Comparison of ENCODE assay signal across 8 mouse cellular contexts in the genomic region with DNA sequence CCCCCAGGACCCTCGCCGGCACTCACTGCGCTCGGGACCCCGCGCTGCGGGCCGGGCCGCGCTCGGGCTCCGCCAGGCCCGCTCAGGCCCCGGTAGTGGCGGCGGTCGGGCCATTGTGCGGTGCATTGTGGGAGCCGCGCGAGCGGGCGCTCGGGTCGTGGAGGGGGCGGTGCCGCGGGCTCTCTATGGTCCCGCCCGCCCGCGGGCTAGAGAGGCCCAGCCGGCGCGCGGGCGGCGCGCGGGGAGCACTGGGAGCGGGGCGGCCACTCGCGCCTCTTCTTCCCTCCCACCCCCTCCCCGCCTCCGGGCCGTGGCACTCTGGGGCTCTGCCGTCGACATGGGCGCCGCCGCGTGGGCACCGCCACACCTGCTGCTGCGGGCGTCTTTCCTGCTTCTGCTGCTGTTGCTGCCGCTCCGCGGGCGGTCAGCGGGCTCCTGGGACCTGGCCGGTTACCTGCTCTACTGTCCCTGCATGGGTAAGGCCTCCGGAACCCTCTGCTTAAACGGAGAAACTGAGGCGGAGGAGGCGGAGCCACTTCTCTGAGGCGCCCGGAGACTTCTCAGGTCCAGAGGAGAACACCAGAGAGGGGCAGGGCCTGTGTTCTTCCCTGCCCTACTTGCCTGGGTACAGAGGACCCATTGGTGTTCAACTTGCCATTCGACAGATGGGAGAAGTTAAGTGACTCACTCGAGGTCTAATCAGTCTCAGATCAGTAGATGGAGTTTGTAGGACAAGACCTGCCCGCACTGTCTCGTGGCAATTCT. TPM values are rescaled to one million over a fixed set of nuclear protein-coding genes. Genes with fewer than 3 reads are reported as not detected.
DNase-seq lines count a peak whose midpoint lies in the region; ATAC-seq and TF ChIP-seq lines count a peak whose summit lies in the region.

A gene (minus strand): TSS at position 177 of the 765 bp plus-strand sequence.
A gene (plus strand): TSS at position 284 of the 765 bp plus-strand sequence.

- peak within 1 kb of the TSS; percentile 91 for H3K4me2 ChIP-seq in CH12.LX (ENCODE audit: insufficient read depth, low read depth, poor library complexity, severe bottlenecking)
- H3K4me2 ChIP-seq in forebrain, embryonic 12.5 days = peak within 1 kb of the TSS; percentile 90
- H3K4me2 ChIP-seq in liver, postnatal 0 days (ENCODE audit: low read depth, low read length) = peak within 1 kb of the TSS; percentile 79
- H3K4me2 ChIP-seq in neural tube, embryonic 14.5 days (ENCODE audit: low read depth, low read length) = peak within 1 kb of the TSS; percentile 85

- WGBS in forebrain, embryonic 12.5 days = under 1% methylated on average over 52 of the region's 72 CpGs
- WGBS in large intestine, adult 2 months = under 1% methylated on average over 63 of the region's 72 CpGs
- 1% methylated on average over 53 of the region's 72 CpGs for WGBS in liver, postnatal 0 days (ENCODE audit: insufficient replicate concordance)
- under 1% methylated on average over 24 of the region's 72 CpGs for WGBS in neural tube, embryonic 14.5 days

- dilution Hi-C loops in CH12.LX (cut with MboI; ENCODE audit: extremely low pct_ligation_motif_present, extremely low pct_unique_long_range_greater_than_20kb, low sequenced_read_pairs) = no loop called here

- H3K27me3 ChIP-seq in CH12.LX (replicated peaks) = no peaks in the 10 kb centered on the region
- no peaks in the 10 kb centered on the region for H3K27me3 ChIP-seq in forebrain, embryonic 12.5 days
- H3K27me3 ChIP-seq in liver, postnatal 0 days (ENCODE audit: insufficient read depth, low read length) = no peaks in the 10 kb centered on the region
- H3K27me3 ChIP-seq in neural tube, embryonic 14.5 days (ENCODE audit: control insufficient read depth, insufficient read depth, low read length) = no peaks in the 10 kb centered on the region

- peak; percentile 99 for ATAC-seq in forebrain, embryonic 12.5 days (ENCODE audit: low FRiP score)
- ATAC-seq in liver, postnatal 0 days = peak; percentile 97
- peak; percentile 97 for ATAC-seq in neural tube, embryonic 14.5 days (ENCODE audit: low read depth)

- intact Hi-C loops in heart, postnatal 10 days (cut with DNase I) = loop anchor here (5.0 kb wide), 4 partner anchors 51 to 171 kb away; a partner anchor contains a TSS

- peak within 1 kb of the TSS; percentile 76 to 95 (median 82) for H3K4me3 ChIP-seq in CH12.LX (replicated peaks in 1 of 3; ENCODE audit: low read depth in 2 of 3, low read length in 2 of 3, poor library complexity in 1 of 3)
- H3K4me3 ChIP-seq in forebrain, embryonic 12.5 days (replicated peaks) = peak within 1 kb of the TSS; percentile 84
- H3K4me3 ChIP-seq in liver, postnatal 0 days (ENCODE audit: low read depth, low read length) = peak within 1 kb of the TSS; percentile 99
- peak within 1 kb of the TSS; percentile 98 for H3K4me3 ChIP-seq in neural tube, embryonic 14.5 days (ENCODE audit: low read depth, low read length)

- peaks cover 58% of the 10 kb centered on the region for H3K79me2 ChIP-seq in CH12.LX (replicated peaks; ENCODE audit: control insufficient read depth, extremely low read depth, insufficient read depth, poor library complexity, severe bottlenecking)

- H3K27ac ChIP-seq in CH12.LX (ENCODE audit: insufficient read depth, low read depth) = peak within 1 kb of the TSS; percentile 74
- H3K27ac ChIP-seq in forebrain, embryonic 12.5 days = peak within 1 kb of the TSS; percentile 88
- peak within 1 kb of the TSS; percentile 98 for H3K27ac ChIP-seq in liver, postnatal 0 days (ENCODE audit: low read depth)
- H3K27ac ChIP-seq in neural tube, embryonic 14.5 days (ENCODE audit: low read depth, low read length) = peak within 1 kb of the TSS; percentile 88

- in situ Hi-C loops in CH12.LX (cut with MboI; ENCODE audit: low pct_ligation_motif_present, low pct_unique_long_range_greater_than_20kb, low sequenced_read_pairs) = no loop called here

- peak; percentile 79 for TF ChIP-seq POLR2A in CH12.LX (IDR thresholded peaks at IDR 0.05; ENCODE audit: low read depth, low read length)

- peak; percentile 82 for DNase-seq in CH12.LX (ENCODE audit: extremely low read depth)
- peak; percentile 82 for DNase-seq in c-Kit-positive CD71-positive TER-119-negative erythroid progenitor cells, embryonic 14.5 days (ENCODE audit: low read depth)
- peak; percentile 89 to 92 for DNase-seq in heart, postnatal 10 days
- no peak for DNase-seq in large intestine, adult 2 months (ENCODE audit: low read depth, low spot score)
- DNase-seq in liver, postnatal 0 days = peak; percentile 94
- peak; percentile 94 for DNase-seq in testis, postnatal 10 days (ENCODE audit: low spot score)

- TF ChIP-seq RAD21 in CH12.LX (IDR thresholded peaks at IDR 0.05; ENCODE audit: low read depth, low read length) = peak; percentile 10; the same call in 1 of the 2 replicates

- no peaks in the 10 kb centered on the region for H3K9me3 ChIP-seq in CH12.LX (replicated peaks; ENCODE audit: low read length)
- H3K9me3 ChIP-seq in forebrain, embryonic 12.5 days = no peaks in the 10 kb centered on the region
- H3K9me3 ChIP-seq in liver, postnatal 0 days (ENCODE audit: low read length) = no peaks in the 10 kb centered on the region
- no peaks in the 10 kb centered on the region for H3K9me3 ChIP-seq in neural tube, embryonic 14.5 days (ENCODE audit: control insufficient read depth, low read length)

- peak within 1 kb of the TSS; percentile 92 for H3K9ac ChIP-seq in CH12.LX (ENCODE audit: insufficient read depth, low read depth)
- H3K9ac ChIP-seq in forebrain, embryonic 12.5 days = peak within 1 kb of the TSS; percentile 98
- peak within 1 kb of the TSS; percentile 100 for H3K9ac ChIP-seq in liver, postnatal 0 days (replicated peaks)
- peak within 1 kb of the TSS; percentile 99 for H3K9ac ChIP-seq in neural tube, embryonic 14.5 days (replicated peaks; ENCODE audit: low read depth, low read length)

- H3K36me3 ChIP-seq in CH12.LX (replicated peaks in 1 of 2; ENCODE audit: control insufficient read depth in 1 of 2, insufficient read depth in 1 of 2, low read length in 1 of 2) = peaks cover 17 to 41% of the 10 kb centered on the region in 2 experiments
- peaks cover 28% of the 10 kb centered on the region for H3K36me3 ChIP-seq in forebrain, embryonic 12.5 days (replicated peaks)
- peaks cover 31% of the 10 kb centered on the region for H3K36me3 ChIP-seq in liver, postnatal 0 days (replicated peaks; ENCODE audit: insufficient read depth, low read length)
- no peaks in the 10 kb centered on the region for H3K36me3 ChIP-seq in neural tube, embryonic 14.5 days (ENCODE audit: control insufficient read depth, insufficient read depth, low read length)

- no peak for TF ChIP-seq EP300 in CH12.LX (IDR thresholded peaks at IDR 0.05; ENCODE audit: low read length)
- no peak for TF ChIP-seq EP300 in liver, postnatal 0 days (IDR thresholded peaks at IDR 0.05; ENCODE audit: low read depth)

- peaks cover 13 to 62% of the 10 kb centered on the region in 2 experiments for H3K4me1 ChIP-seq in CH12.LX (ENCODE audit: control insufficient read depth in 1 of 2, insufficient read depth in 2 of 2)
- H3K4me1 ChIP-seq in forebrain, embryonic 12.5 days = peaks cover 42% of the 10 kb centered on the region
- peaks cover 42% of the 10 kb centered on the region for H3K4me1 ChIP-seq in liver, postnatal 0 days (ENCODE audit: insufficient read depth)
- peaks cover 37% of the 10 kb centered on the region for H3K4me1 ChIP-seq in neural tube, embryonic 14.5 days (ENCODE audit: control insufficient read depth, insufficient read depth, low read length)

- TF ChIP-seq CTCF in CH12.LX (conservative IDR thresholded peaks at IDR 0.05 in 1 of 2, IDR thresholded peaks at IDR 0.05 in 1 of 2; ENCODE audit: low read depth in 2 of 2, low read length in 2 of 2) = peak in 1 of 2 experiments; percentile 53; a peak in 2 of 4 replicates
- TF ChIP-seq CTCF in liver, postnatal 0 days (IDR thresholded peaks at IDR 0.05; ENCODE audit: low read depth) = peak; percentile 60

TF ChIP-seq in CH12.LX, 34 proteins besides CTCF, POLR2A, EP300 and RAD21 (continues in another document):
- TF ChIP-seq MAX (IDR thresholded peaks at IDR 0.05; ENCODE audit: low read length) (peak; percentile 35; the same call in 1 of the 2 replicates), GABPA (IDR thresholded peaks at IDR 0.05; ENCODE audit: insufficient replicate concordance, low read depth, low read length) (peak; percentile 18; the same call in 1 of the 2 replicates), ELF1 (IDR thresholded peaks at IDR 0.05; ENCODE audit: low read depth, low read length) (peak; percentile 64; the same call in 1 of the 2 replicates), CHD2 (IDR thresholded peaks at IDR 0.05; ENCODE audit: low read length) (no peak), SIN3A (IDR thresholded peaks at IDR 0.05; ENCODE audit: low read length) (peak; percentile 91), MEF2A (IDR thresholded peaks at IDR 0.05; ENCODE audit: borderline replicate concordance, low read depth, low read length) (peak; percentile 49; the same call in 1 of the 2 replicates), BHLHE40 (IDR thresholded peaks at IDR 0.05; ENCODE audit: low read depth, low read length) (peak; percentile 26; the same call in 1 of the 2 replicates), IRF4 (IDR thresholded peaks at IDR 0.05; ENCODE audit: low read depth, low read length) (peak; percentile 38), MXI1 (IDR thresholded peaks at IDR 0.05; ENCODE audit: low read depth, low read length) (peak; percentile 70; the same call in 1 of the 2 replicates), CHD1 (IDR thresholded peaks at IDR 0.05; ENCODE audit: low read depth, low read length) (0 out of 2 replicates have a peak, but pooled peaks have one; percentile 50), MAZ (IDR thresholded peaks at IDR 0.05; ENCODE audit: low read depth, low read length) (peak; percentile 77)

RNA-seq across cellular contexts. Expression of the first gene that starts in this region (rescaled TPM):
- total RNA-seq in CH12.LX (2012; rRNA removed) (11.5 and 18.0 TPM in 2 replicates), CH12.LX (2014; rRNA removed) (5.1 and 8.1 TPM in 2 replicates)
- polyA plus RNA-seq in CH12.LX (2012; ENCODE audit: insufficient read length, low read depth) = 36.6 and 52.7 TPM in 2 replicates
- polyA plus RNA-seq in forebrain, embryonic 12.5 days (2016; fragmentation: Nextera tagmentation; extraction: Ambion mirVana) = 21.4 and 28.7 TPM in 2 replicates
- total RNA-seq in heart, postnatal 10 days (2021) = 1 to 10 TPM; 5.7 to 7.8 TPM
- 13.2 and 19.3 TPM in 2 replicates for polyA plus RNA-seq in large intestine, adult 2 months (2012; rRNA removed)
- 4.3 and 4.4 TPM in 2 replicates for polyA plus RNA-seq in liver, postnatal 0 days (2015; fragmentation: Nextera tagmentation; extraction: Ambion mirVana)
- 5.9 and 8.2 TPM in 2 replicates for polyA plus RNA-seq in neural tube, embryonic 14.5 days (2014; fragmentation: Nextera tagmentation; extraction: Ambion mirVana)

RNA-seq across cellular contexts. Expression of the second gene that starts in this region (rescaled TPM):
- 20.4 and 25.6 TPM in 2 replicates for total RNA-seq in CH12.LX (2012; rRNA removed)
- 19.4 and 22.8 TPM in 2 replicates for total RNA-seq in CH12.LX (2014; rRNA removed)
- polyA plus RNA-seq in CH12.LX (2012; ENCODE audit: insufficient read length, low read depth) = 15.0 and 15.6 TPM in 2 replicates
- polyA plus RNA-seq in forebrain, embryonic 12.5 days (2016; fragmentation: Nextera tagmentation; extraction: Ambion mirVana) = 6.5 and 7.6 TPM in 2 replicates
- 10 to 100 TPM; 19.2 to 22.5 TPM for total RNA-seq in heart, postnatal 10 days (2021)
- polyA plus RNA-seq in large intestine, adult 2 months (2012; rRNA removed) = 16.7 and 22.5 TPM in 2 replicates
- 1.4 and 1.7 TPM in 2 replicates for polyA plus RNA-seq in liver, postnatal 0 days (2015; fragmentation: Nextera tagmentation; extraction: Ambion mirVana)
- polyA plus RNA-seq in neural tube, embryonic 14.5 days (2014; fragmentation: Nextera tagmentation; extraction: Ambion mirVana) = 6.2 and 6.4 TPM in 2 replicates
